Mouse (Mus musculus) olfactory bulb, adult 2 months (tissue): ENCODE results near the gene Nfatc2.

Source experiments
- CTCF ChIP-seq: fragments of 200-500 bp; IDR thresholded peaks from 2 replicates; pipeline ENCODE4 v1.5.1; 2012; ENCODE audit warnings: low read depth, mild to moderate bottlenecking, low read length, moderate library complexity; ENCODE audit not compliant: insufficient read depth
- POLR2A ChIP-seq: fragments of 200-500 bp; IDR thresholded peaks from 2 replicates; pipeline ENCODE4 v1.6.1; 2012; ENCODE audit warnings: mild to moderate bottlenecking, low read depth, low read length, moderate library complexity; ENCODE audit not compliant: insufficient read depth

DNA sequence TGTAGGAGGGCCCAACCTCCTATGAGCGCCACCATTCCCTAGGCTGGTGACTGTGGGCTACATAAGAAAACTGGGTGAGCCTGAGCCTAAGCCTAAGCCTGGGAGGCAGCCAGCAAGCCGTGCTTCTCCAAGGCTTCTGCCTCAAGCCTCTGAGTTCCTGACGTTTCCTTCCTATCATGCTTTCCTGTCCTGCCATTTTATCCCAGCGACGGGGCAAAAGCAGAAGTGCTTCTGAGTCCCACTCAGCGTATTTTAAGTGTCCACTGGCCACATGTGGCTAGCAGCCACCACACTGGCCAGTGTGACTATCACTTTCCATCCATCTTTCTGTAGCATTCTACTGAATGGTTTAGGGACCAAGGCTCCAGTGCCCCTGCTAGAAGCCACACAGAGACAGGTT, 62.4 kb downstream of the Nfatc2 start:
- no peak for TF ChIP-seq CTCF
- no peak for TF ChIP-seq POLR2A
